Mouse (Mus musculus) kidney, adult 11 months (tissue): ENCODE measurements around the gene Fbxl13.
A peak's percentile ranks its signal among the peaks of the same experiment; 100 is the strongest.
"Not testable (repeated sequence)": the region's sequence is repeated elsewhere in the genome, so short reads cannot be mapped to it uniquely, and the experiment has no call there.

Experiments used
- DNase-seq: peaks from one replicate; pipeline ENCODE4 v3.0.0; 2022

The Fbxl13 gene

DNA sequence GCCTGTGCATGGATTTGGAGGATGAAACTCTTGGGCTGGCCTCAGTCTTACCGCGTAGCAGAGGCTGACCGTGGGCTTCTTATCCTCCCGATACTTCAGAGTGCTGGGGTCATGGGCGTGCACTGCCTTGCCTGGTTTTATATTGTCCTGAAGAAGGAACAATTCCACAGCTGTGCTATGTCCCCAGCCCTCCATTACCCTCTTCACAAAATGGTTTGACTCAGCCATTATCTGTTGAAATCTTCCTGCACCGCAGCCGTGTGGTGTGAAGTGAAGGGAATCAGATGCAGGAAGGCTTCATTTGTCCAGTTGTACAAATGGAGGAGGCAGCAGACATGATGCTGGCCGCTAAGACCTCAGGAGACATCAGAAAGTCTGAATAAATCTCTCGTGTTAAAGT lies 11.5 kb upstream of the Fbxl13 start:
- no peak for DNase-seq

DNA sequence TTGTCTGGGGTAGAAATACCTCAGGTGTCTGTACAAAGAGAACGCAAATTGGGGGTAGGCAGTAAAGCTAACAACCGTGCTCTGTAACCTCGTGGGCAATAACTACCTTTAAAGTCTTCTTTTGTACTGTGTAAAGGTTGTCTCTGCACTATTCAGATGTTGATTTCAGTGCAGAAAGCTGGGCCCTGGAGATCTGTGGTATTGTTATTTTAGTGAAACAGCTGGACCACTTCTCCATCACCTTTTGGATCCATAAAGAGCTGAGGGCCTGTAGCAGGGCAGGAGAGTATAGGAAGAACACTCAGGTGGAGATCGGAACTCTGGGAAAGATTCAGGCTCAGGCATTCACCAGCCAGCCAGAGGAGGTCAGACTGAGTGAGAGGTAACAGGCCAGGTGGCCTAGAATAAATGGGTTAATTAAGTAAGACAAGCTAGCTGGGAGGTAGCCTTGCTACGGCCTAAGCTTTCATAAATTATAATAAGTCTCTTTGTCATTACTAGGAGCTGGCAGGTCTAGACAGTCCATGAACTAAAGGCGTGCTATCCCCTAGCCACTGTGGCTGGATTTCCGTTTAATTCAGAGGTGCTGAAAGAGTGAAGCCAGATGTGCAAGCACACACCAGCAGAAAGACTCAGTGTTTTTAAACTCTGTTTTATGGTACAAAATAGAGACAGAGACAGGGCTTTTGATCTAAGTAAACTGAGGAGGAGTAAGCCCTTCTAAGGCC lies 6.6 kb upstream of the Fbxl13 start:
- DNase-seq: no peak

DNA sequence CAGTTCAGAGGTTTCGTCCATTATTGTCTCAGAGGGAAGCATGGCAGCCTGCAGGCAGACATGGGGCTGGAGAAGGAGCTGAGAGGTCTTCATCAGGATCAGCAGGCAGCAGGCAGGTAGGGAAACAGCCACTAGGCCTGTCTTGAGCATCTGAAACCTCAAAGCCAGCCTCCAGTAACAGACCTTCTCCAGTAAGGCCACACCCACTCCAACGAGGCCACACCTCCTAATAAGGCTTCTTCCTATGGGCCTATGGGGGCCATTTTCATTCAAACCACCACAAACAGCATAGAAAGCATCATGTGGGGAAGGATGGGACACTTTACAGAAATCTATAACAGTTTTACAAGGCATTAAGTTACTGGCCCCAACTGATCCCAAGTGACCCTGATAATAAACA lies 5.3 kb upstream of the Fbxl13 start:
- DNase-seq: no peak

DNA sequence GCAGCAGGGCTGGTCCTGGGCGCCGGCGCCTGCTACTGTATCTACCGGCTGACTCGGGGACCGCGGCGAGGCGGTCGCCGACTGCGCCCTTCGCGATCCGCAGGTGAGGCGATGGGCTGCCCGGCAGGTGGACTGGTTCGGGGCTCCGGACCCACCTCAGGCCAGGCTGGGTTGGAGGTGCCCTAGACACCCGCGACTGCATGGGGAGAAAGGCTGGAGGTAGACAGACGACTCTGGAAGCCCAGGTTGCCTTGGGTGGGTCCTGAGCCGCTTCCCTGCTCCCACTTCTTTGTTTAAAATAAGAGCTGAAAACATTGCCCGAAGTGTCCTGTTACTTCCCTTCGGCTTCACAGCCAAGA lies 678 bp upstream of the Fbxl13 start:
- no peak for DNase-seq

DNA sequence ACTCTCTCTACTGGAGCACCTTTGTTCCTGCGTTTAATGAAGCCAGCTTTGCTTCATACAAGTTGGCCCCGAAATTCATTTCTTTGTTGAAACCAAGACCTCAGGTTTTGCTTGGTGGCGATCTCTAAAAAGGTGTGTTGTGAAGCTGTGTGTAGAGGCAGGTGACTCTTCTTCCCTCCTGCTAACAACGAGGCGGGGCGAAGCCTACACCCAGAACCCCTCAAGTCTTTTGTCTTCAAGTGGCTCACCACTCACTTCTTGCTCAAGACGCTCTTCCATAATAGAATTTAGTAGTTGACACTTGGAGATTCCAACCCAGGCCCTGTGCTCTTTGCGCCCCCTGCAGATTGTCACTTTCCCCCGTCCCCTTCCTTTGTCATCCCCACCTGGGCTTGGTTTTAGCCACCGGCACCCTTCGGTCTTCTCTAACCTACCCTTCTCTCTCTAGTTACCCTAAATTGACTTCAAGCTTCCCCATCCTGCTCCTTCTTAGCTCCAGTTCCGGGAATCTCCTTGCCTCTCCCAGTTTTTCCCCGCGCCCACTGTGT lies 469 bp downstream of the Fbxl13 start:
- DNase-seq: peak; percentile 5

DNA sequence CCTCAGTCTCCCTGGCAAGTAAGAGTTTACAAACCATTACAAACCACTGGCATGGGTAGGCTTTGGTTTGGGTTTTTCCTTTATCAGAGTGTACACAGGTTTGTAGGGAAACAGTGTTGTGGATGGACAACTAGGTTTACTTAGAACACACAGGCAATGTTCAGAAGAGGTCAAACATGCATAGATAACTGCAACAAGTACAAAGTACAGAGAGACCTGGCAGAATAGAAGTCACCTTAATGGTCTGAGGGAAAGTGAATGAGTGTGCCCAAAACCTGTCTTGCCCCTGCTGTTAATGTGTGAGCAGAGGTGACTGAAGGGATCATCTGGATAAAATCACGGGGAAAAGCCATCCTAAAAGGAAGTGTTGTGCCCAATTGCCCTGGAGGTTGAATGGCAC lies 1.8 kb downstream of the Fbxl13 start:
- no peak for DNase-seq

DNA sequence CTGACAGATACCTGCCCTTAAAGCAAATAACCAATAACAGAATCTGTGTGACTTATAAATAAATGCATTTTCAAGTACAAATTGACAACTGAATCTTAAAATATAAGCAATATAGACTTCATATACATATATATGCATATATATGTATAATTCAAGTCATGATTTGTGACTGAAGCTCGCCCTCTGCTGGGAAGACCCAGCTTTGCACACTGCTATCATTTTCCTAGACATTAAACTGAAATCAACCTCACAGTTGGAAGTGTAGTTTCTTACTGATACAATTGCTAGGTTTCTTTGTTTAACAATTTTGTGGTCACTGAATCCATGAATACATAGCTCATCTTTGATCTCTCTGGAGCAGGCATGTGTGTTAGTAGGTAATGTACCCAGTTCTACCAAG lies 4.5 kb downstream of the Fbxl13 start:
- DNase-seq: no peak

DNA sequence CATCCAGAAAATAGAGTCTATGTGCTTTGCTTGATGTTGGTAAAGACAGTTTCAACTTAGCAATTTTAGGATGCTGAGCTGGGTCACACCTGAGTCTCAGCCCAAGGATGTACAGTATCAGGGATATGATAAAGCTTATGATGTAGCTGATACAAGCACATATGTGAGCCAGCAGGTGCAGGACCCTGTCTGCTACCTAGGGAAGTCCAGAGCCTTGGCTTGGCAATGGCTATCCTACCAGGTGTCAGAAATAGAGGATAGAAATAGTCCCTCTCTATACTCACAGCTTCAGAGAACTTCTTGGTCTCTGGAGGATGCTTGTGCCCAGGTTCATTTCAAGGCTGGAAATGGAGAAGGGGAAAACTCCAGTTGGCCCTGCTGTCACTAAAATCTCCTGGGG lies 19.5 kb downstream of the Fbxl13 start:
- no peak for DNase-seq

DNA sequence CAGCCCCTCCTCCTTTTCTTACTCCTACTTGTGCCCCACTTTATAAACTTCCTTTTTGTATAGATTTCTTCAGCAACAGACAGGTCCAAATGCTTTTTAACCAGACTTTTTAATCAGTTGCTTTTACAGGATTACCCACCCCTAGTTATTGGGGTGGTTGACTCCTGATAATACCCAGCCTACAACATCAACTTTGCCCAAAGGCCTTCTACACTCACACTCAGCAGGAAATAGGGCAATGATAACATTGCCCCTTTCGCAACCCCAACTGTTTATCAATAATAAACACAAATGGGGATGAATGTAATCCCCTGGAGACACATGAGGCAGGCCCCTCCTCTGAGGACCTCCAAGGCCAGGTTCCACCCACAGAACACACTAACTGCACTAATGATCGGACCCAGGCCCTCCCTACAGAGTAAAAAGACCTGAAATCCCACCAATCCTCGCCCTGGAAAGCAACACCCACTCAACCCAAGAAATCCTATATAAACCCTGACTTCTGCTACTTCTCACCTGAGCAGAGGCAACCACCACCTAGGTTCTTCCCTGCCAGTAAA lies 28.9 kb downstream of the Fbxl13 start:
- no peak for DNase-seq

DNA sequence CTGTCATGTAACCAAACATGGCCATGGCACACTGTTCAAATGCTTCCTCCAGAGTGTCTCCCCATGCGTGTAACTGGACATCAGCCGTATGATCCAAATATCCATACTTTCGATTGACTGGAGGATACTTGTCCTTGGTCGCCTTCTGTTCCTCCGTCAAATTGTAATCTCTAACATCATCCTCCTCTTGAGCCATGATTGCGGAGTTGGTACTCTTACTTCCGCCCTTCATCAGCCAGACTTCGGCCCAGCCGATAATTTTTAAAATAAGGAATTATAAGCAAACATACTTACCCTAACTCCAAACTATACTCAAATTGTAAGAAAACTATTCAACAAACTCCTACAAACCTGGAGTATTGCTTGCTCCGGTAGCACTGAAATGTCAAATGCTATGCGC lies 31.1 kb downstream of the Fbxl13 start:
- DNase-seq: not testable (repeated sequence)

DNA sequence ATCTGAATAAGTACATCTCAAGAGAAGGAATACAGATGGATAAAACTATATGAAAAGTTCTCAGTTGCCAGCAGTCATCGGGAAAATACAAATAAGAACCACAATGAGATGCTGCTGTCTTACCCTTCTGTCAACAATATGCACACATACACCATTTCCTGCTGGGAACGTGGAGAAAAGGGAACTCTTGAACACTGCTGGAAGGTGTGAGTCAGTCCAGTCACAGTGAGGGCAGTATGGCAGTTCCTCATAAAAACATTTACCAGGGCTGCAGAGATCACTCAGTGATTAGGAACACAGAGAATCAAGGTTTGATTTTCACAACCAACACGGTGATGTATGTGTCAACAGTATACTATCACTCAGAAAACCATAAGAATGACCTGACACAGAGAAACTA lies 34.4 kb downstream of the Fbxl13 start:
- no peak for DNase-seq

DNA sequence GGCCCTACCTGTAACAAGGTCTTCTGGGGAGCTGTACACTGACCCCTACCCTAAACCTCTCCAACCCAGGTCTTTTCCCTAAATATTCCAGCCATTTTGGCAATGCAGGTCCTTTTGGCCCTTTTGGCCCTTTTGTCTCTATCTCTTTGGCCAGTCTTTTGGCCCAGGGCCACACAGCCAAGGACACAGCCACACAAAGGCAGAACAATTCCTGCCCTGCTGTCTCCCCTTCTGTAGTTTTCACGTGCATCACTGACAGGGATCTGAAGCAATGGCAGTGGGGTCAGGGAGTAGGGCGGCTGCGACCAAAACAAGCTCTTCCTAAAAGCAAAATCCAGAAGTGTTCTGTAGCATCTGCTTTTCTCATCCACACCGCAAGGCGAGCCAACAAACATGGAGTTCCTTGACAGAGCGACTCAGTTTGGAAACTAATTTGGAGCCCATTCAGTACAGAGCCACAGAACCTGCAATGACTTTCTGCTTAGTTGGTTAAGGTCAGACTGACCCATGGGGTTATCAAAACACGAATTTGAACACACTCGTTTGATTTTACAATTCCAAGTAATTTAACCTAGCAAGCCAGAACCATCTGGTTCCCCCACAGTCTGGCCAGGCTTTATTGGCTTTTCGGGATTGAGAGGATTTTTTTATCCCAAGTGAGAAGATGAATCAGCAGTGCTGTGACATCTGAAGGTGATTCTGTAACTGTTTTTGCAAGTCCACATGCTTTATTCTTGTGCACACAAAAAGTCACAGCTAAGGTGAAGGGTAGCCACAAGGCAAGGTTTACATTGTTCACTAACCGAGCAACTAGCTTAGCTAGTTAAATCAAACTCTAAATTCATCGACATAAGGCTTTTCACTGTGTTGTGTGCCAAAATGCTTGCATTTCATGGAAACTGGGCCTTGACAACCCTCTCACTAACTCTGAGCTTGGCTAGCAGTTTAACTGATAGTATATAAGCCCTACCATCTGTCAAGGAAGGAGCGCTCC lies 36.8 kb downstream of the Fbxl13 start:
- no peak for DNase-seq

DNA sequence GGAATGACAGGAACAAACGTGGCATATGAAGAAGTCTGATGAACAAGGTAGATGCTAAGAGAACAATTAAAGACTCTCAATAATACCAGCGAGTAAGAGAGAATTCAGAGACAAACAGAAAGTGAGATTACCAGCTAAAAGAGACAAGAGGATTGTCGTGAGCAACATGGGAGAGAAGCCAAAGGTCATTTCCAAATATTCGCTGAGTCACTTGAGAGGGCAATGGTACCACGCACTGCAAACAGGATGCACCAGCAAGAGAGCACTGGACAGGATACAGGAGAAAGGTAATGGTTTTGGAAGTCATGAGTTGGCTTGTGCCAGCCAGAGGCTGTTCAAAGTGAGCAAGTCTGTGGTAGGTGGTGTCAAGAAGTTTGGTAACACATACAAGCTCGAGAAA lies 39.5 kb downstream of the Fbxl13 start:
- no peak for DNase-seq

DNA sequence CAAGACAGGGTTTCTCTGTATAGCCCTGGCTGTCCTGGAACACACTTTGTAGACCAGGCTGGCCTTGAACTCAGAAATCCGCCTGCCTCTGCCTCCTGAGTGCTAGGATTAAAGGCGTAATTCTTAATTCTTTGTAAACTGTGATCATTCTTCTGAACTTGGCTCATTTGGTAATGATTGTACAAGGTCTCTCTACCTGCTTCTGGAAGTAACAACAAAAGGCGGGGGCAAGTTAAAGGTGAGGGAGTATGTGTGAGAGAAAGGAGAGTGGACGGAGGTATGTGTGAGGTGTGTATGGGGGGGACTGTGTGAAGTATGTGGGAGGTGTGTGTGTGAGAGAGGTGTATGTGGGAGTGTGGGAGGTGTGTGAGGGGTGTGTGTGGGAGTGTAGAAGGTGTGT lies 45.5 kb downstream of the Fbxl13 start:
- DNase-seq: no peak

DNA sequence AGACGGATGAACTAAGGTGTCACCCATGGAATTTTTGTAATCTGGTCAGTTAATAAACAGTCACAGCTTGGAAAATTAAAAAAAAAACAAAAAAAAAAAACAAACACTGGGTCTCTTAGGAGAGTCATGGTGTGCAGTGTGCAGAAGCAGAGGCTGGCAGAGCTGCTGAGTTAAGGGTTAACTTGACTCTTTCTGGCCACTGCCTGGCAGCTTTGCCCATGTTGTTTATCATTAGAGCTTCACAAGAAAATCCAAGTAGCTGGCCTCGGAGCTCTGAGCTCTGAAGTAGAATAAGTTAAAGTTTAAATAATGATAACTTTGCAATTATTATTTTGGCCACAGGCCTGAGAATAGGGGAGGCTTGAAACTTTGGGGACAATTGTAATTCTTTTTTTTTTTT lies 45.9 kb downstream of the Fbxl13 start:
- DNase-seq: peak; percentile 33

DNA sequence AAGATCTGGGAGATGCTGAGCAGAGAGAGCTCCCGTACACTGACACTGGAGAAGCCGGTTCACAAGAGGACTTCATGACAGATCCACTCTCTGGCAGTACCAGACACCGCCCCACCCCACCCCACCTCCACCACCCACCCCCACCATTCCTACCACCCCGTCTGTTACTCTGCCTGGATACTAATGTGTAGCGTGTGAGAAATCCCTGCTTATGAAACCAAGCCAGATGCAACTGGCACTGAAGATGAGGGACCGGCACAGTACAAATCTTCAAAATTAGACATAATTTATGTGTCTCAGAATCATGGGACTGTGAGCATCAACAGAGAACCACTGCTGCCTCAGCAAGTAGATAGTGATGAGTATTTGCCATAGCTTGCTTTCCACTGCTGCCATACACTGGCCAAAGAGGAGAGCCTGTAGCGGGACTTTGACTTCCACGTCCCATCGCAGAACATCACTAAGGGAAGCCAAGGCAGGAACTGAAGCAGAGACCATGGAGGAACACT lies 52.2 kb downstream of the Fbxl13 start:
- DNase-seq: no peak

DNA sequence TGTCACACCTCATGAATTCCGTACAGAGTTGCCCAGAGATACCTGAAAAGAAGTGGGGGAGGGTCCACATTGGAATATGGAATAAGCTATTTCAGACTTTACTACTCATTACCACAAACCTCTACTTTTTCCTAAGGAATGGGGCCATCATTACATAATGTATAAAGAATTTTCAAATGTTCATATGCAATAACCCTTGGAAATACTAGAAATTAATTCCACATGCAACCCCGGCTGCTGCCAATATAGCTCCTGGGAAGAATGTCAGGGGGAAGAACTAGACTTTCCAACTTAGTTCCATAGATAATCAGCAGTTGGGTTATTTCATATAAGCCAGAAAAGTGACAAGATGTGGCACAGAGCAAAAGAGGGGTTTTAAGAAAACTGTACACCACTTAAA lies 53.3 kb downstream of the Fbxl13 start:
- DNase-seq: no peak

DNA sequence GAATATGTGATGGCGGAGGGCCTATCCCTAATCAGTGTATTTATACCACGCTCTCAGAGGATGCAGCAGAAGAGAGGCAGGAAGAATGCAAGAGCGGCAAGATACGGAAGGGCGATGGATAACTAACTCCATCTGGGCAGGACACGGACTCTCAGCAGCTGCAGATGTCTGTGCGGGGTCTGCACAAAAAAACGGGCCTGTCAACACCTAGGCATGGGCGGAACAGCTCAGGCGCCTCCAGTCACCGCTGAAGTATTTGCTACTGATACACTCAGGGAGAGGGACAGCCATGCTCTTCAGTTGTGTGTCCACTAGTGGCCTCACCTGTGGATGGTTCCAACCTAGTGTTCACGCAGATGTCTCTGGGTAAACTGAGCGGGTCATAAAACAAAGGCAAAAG lies 57.2 kb downstream of the Fbxl13 start:
- no peak for DNase-seq

DNA sequence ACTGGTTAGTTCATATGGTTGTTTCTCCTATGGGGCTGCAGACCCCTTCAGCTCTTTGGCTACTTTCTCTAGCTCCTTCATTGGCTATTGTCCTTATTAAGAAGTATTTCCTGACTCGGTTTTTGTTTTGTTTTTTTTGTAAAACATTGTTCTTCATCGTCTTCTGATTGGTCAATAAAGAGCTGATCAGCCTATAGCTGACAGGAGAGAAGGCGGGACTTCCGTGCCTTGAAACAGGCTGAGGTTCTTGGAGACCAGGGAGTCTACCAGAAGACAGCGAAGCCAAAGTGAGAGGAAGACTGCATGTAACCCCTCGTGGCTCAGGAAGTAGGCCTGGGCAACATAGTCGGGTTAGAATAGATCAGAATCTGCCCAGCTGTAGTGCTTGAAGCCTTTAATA lies 57.8 kb downstream of the Fbxl13 start:
- DNase-seq: no peak

DNA sequence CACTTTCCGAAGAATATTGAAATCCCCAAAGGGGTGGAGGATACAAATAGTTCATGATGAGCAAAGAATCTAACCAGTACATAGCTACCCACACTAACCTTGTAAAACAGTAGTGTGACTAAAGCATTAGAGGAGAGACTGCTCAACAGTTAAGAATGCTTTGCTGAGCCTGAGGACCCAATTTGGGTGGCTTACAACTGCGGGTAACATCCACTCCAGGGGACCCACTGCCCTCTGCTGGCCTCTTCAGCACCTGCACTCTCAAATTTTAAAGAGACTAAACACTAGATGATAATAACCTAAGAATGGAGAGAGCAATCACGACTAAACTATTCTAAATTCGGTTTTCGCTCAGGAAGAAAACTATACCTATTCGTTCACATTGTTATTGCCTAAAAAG lies 58.7 kb downstream of the Fbxl13 start:
- no peak for DNase-seq

DNA sequence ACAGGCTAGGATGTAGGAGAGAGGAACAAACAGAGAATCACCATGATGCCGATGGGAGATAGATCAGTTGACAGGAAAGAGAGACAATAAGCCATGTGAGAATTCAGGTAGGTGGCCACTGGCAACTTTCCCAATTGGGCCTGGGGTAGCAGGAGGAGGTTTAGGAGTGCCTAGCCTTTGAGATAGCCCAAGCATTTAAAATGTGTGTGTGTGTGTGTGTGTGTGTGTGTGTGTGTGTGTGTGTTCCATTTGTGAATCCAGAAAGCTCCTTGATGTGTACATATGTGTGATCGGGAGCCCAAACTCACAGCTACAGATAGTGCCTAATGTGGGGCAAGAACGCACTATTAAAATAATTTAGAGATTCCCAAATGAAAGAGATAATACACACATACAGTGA lies 67.3 kb downstream of the Fbxl13 start:
- no peak for DNase-seq

DNA sequence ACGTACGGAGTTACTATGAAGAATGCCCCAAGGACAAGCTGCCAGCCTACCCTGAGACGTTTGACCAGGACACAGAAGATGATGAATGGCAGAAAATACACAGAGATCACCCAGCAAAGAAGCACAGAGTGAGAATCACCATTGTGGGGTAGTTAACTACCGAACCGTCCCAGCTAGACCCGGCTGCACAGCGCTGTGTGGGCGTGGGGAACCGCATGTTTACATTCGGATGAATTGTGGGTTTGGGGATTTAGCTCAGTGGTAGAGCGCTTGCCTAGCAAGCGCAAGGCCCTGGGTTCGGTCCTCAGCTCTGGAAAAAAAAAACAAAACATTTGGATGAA lies 70.3 kb downstream of the Fbxl13 start:
- no peak for DNase-seq

DNA sequence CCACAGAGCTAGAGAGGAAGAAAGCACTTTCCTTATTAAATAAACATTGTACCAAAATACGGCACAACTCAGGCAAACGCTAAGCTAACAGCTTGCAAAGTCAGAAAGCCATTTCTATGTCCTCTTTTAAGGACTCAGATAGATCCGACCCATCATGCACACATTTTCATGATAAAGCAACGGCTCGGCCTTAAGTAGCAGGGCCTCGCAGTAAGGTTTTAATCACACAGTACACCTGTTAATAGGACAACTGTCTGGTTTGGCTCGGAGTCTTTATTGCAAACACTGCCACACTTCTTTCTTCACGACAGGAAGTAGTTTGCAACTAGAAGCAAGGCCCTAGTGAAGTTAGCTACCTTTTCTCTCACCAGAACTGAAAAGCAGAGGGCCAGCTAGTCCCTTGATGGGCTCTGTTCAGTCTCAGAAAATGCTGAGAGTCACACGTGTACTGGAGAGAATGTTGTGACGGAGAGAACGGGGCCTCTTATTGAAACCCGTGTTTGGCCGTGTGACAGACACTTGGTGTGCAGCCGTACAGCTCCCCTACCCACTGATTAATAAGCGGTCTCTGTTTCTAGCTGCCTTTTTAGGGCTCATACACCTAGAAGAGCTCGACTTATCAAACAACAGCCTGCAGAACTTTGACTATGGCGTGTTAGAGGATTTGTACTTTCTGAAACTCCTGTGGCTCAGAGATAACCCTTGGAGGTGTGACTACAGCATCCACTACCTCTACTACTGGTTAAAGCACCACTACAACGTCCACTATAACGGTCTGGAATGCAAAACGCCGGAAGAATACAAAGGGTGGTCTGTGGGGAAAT lies 70.8 kb downstream of the Fbxl13 start:
- no peak for DNase-seq
